Mouse (Mus musculus): Measurements from ENCODE around the gene Corin.

The Corin gene

GRCm38 (mm10) chr5:72330648-72331047, 173.6 kb downstream of the Corin start:
- DNase-seq (ENCODE audit: low spot score in 2 of 2) = no peak

DNA sequence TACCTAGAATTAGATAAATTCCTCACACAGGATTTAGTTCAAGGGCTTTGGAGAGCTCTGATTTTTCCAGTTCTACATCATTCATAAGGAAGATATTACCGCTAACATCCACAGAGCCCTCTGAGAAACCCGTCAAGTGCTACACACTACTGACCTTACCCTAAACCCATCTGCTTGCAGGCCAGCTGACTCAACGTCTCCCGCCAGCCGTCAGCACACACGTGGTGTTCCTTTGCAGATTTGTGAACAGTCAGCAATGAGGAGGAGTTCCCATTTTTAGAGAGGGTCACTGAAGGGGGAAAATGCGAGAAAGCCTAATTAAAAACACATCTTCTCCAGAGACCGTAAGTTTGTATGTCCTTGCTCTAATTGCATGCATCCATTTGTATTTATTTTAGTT, 174.8 kb downstream of the Corin start:
- DNase-seq (ENCODE audit: low spot score in 2 of 2) = no peak

DNA sequence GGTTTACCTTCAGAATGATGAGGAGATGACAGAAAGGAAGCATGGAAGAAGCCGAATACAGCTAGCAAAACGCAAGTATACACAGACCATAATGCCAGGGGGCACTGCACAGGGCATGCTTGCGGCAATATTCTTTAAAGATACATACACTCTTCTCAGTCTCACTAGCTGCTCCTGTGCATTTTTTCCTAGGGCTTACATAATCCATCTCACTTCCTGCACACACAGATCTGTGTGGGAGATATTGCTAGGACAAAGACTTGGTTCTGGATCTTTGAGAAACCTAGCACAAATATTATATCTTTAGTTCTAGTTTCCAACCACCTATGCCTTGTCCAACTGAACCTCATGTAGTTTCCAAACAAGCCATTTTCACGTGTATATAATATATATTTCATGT, 189.0 kb downstream of the Corin start:
- no peak for DNase-seq (ENCODE audit: low spot score in 2 of 2)

DNA sequence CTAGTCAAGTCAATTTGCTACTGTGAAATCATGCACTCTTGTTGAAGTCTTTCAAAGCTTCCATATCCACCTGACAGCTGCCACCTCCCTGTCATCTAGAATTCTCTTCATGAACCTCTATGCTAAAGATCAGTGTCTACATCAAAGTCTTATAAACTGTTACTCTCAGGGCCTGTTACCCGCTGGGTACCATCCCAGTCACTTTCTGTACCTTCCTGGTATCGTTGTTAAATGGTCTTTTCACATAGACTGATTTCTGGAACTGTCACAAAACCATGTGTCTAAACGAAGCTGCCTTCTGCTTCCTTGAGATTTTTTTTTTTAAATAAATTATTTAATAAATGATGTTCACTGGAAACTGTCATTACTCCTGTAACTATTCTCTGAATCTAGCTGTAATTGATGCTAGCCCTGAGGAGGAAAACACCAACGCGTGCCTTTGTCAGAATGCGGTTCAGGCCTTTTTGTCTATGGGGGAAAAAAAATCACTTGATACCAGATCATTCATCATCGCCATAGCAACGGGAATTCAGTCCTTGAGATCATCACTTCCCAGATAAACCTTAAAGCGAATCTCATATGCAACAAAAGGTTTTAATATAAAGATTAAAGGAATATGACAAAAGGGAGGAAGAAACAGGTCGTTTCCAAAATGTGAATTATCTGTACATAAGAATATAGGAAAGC, 205.7 kb downstream of the Corin start:
- DNase-seq (ENCODE audit: low spot score in 2 of 2) = no peak

- no peak for DNase-seq (ENCODE audit: low spot score in 2 of 2)
Observed at GRCm38 (mm10) chr5:72285077-72285476, 219.2 kb downstream of the Corin start.

DNA sequence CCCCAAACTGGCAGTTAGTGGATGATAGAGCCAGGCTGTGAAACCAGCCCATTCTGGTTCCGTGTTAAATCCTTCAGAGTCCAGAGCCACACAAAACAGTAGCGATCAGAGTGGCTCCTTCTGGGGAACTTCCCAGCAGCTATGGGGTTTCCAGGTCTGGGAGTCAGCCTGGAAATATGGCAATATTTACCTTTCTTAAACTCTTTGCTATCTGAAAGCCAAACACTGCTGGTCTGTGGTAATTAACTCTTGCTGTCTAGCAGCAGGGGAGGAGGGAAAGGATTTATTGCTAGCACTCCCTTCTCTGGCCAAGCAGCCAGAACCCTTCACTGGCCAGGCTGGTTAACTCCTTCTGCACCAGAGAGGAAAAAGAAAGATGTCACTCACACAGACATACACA, 221.4 kb downstream of the Corin start:
- DNase-seq (ENCODE audit: low spot score in 2 of 2) = no peak

GRCm38 (mm10) chr5:72269652-72270051, 234.6 kb downstream of the Corin start:
- no peak for DNase-seq (ENCODE audit: low spot score in 2 of 2)

- DNase-seq (ENCODE audit: low spot score in 2 of 2) = no peak
Observed at GRCm38 (mm10) chr5:72269204-72269603, 235.1 kb downstream of the Corin start.

GRCm38 (mm10) chr5:72266955-72267535, 237.2 kb downstream of the Corin start:
- DNase-seq (ENCODE audit: low spot score in 2 of 2) = no peak

DNA sequence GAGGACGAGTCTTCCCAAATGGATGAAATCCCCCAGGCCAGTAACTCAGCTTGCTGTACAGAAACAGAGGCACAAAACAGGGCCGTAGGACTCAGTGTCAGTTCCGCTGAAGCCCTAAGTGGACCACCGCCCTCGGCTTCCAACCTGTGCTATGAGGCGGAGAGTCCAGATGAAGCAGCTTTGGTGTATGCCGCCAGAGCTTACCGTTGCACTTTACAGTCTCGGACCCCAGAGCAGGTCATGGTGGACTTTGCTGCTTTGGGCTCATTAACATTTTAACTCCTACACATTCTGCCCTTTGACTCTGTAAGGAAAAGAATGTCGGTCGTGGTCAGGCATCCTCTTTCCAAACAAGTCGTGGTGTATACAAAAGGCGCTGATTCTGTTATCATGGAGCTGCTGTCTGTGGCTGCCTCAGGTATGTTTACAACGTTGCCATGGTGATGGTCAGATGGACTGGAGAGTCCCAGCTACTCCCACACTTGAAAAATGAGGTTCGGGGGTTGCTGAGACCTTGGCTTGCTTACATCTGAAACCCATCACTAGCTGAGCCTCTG, 240.0 kb downstream of the Corin start:
- DNase-seq (ENCODE audit: low spot score in 2 of 2) = no peak

- no peak for DNase-seq (ENCODE audit: low spot score in 2 of 2)
Observed at GRCm38 (mm10) chr5:72261802-72262324, 242.4 kb downstream of the Corin start.

DNA sequence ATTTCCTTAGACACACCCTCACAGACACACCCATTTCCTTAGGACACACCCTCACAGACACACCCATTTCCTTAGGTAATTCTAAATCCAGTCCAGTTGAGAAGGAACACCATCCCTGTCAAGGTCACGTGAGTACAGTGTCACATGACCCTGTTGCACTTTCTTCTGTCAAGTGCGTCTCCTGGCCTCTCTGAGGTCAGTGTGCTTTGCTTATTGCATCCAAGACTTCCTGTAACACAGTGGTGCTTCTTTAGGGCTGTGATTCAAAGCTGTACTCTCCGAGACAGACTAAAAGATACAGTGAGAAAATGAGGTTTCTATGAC, 245.0 kb downstream of the Corin start:
- DNase-seq (ENCODE audit: low spot score in 2 of 2) = no peak

DNA sequence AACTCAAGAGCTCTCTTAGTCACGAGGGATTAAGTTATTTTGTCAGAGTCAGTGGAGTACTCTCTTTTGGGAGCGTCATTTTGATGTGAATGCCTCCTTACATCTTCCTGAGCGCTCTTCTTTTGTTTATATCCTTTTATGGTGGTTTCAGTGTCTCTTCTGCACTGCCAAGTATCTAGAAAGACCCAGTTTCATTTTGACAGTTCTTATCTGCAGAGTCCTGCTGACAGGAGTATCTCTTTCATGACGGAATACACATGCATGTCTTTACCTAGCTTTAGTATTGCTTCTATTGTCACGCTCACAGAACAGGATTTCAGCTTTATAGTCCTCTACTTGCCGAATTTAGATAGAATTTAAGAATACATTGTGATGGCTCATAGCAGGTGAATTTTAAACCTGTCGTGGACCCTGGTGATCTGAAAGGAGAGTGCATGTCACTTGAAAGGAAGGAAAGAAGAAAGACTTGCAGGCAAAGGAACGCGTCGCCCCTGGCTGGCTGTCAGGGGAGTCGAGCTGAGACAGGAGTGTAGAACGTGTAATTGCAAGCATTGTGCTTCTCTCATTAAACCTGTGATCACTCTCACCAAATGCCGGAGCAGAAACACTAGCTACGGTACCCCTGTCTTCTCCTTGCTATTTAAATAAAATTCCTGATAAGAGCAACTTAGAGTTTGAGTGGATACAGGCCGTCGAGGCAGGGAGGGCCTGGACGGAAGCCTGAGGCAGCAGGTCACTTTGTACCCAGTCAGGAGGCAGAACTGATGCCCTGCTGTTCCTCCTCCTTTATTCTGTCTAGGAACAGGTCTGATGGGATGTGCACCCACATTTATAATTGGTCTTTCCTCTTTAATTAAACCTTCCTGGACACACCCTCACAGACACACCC, 245.6 kb downstream of the Corin start:
- no peak for DNase-seq (ENCODE audit: low spot score in 2 of 2)

DNA sequence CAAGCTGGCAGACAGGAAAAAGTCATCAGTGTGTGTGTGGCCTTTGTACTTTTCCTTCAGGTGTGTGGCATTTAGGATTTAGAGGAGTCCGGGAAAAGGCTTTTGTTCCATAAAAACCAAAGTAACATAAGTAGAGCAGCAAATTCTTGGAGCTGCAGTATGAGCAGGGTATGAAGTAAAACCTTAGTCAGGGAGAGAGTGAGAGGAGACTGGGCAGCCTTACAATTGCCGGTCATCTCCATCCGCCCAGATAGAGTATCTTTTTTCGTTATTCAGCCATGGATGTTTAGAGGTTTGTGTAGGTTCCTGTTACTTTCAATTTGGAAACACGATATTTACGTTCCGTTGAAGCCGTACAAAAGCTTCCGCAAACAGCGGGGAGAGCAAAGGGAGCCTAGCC, 247.2 kb downstream of the Corin start:
- DNase-seq (ENCODE audit: low spot score in 2 of 2) = no peak

DNA sequence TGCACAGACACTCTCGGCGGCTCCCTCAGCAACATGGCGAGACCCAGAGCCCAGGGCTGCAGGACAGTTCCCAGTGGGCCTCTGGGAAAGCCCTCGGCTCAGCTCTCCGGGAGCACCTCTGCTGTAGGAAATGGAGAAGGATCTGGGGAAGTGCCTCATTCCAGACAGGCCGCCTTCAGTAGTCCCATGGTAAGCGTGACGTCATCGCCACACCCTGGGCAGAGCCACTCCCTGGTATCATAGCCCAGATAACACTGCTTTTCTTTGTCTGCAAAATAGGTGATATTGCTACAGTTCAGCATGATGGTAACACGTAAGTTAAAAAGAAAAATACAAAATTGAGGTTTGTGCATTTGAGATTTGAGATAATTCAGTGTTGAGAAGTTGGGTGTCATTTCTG, 249.3 kb downstream of the Corin start:
- no peak for DNase-seq (ENCODE audit: low spot score in 2 of 2)

DNA sequence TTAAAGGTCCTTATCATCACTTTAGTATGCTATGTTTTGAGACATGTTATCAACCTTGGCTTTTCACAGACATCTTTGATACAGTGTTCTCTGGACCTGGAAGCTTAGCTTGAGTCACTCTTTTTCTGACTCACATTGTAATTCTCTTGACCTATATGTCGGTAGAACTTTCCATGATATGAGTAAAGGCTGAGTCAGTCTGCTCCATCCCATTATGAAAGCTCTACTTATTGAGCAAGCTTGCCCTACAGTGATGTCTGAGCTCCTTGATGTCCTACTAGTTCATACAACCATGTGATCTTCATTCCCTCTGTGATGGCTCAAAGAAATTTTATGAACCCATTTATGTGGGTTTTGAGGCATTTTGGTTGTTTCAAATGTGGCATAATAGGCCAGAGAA, 254.1 kb downstream of the Corin start:
- no peak for DNase-seq (ENCODE audit: low spot score in 2 of 2)

Data from frontal cortex, postnatal 25 days (tissue).